Mouse (Mus musculus): ENCODE measurements at regions not wholly inside any gene's neighbourhood (a gene's known extent, or its start where the extent isn't known, plus 50 kb on each side); places are given as distances from the start of the nearest gene placed in this dataset.

DNA sequence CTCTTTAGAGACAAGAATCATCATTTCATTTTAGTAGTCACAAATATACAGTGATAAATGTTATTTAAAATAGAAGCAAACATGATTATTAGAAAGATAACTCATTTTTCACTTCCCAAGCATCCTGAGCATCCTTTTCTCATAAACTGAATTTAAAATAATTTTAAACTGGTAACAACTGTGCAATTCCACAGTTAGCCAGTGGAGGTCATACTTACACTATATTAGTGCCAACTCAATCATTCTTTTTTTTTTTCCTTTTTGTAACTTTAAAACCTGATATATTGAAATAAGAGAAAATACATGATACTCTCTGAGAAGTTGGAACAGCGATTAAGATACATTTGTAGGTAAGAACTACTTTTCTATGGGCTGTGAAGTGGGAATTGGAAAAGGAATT, 113.2 kb upstream of the Gm17509 start:
- no peaks in the 10 kb centered on the region for H3K27me3 ChIP-seq (ENCODE audit: control insufficient read depth, insufficient read depth, low read length)
- WGBS: 17% methylated on average over 1 of the region's 1 CpGs
- H3K36me3 ChIP-seq (replicated peaks; ENCODE audit: control insufficient read depth, insufficient read depth): no peaks in the 10 kb centered on the region
- H3K4me3 ChIP-seq (replicated peaks; ENCODE audit: low read length): no peak overlapping the region
- DNase-seq (ENCODE audit: low spot score) (peak; percentile 75), ATAC-seq (ENCODE audit: low FRiP score) (no peak)
- H3K27ac ChIP-seq: no peak overlapping the region
- H3K4me1 ChIP-seq (replicated peaks; ENCODE audit: control insufficient read depth, insufficient read depth, low read length): no peaks in the 10 kb centered on the region
- H3K9me3 ChIP-seq (ENCODE audit: control insufficient read depth, low read length): no peaks in the 10 kb centered on the region
- no peak overlapping the region for H3K9ac ChIP-seq
- no peak overlapping the region for H3K4me2 ChIP-seq (replicated peaks)

DNA sequence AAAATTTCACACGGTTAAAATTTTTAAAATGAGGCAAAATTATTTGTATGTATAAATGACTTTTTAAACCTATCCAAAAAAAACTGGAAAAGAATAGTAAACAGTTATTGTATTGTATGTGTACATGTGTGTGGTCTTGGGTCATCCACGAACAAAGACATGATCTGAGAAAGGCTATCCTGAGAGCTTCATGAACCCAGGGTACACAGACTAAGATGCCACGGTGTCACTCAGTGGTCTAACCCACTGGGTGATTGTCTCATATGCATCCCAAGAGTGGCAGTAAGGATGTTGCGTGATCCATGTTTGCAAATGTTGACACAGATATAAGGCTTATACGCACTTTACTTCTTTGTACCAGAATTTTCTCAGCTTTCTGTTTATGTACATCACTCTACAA, 113.7 kb upstream of the Gm17509 start:
- Histone ChIP-seq H3K4me3 (replicated peaks; ENCODE audit: low read length) (no peak overlapping the region), H3K9me3 (ENCODE audit: control insufficient read depth, low read length) (no peaks in the 10 kb centered on the region), H3K4me1 (replicated peaks; ENCODE audit: control insufficient read depth, insufficient read depth, low read length) (no peaks in the 10 kb centered on the region), H3K4me2 (replicated peaks) (no peak overlapping the region), H3K9ac (no peak overlapping the region), H3K36me3 (replicated peaks; ENCODE audit: control insufficient read depth, insufficient read depth) (no peaks in the 10 kb centered on the region), H3K27me3 (ENCODE audit: control insufficient read depth, insufficient read depth, low read length) (no peaks in the 10 kb centered on the region), H3K27ac (no peak overlapping the region)
- no peak for DNase-seq (ENCODE audit: low spot score)
- ATAC-seq (ENCODE audit: low FRiP score): 0 out of 2 replicates have a peak, but pooled peaks have one; percentile 51
- 92% methylated on average over 5 of the region's 5 CpGs for WGBS

DNA sequence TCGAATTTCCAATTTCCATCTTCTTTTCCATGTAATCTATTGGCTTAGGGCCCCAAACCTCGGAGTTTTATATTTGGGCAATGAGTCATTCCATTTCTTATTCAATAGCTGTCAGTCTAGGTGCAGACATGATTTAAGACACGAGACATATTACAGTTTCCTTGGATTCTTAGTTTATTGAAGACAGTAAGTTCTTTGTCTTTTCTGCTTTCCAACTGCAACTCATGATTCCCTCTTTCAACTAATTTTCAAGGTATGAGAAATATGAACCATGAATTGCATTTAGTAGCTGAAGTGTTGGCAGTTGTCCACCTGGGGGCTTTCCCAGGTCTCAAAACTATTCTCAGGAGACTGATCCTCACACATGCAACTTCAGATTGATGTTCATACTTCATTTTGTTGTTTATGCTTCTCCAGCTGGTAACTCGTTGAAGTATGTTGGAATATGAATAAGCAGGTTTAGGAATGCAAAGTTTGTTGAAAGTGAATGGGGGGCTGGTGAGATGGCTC, 160.3 kb upstream of the Gm17509 start:
- no peaks in the 10 kb centered on the region for H3K4me1 ChIP-seq (replicated peaks; ENCODE audit: control insufficient read depth, insufficient read depth, low read length)
- DNase-seq (ENCODE audit: low spot score) (no peak), ATAC-seq (ENCODE audit: low FRiP score) (no peak)
- H3K9me3 ChIP-seq (ENCODE audit: control insufficient read depth, low read length): no peaks in the 10 kb centered on the region
- H3K4me2 ChIP-seq (replicated peaks): no peak overlapping the region
- H3K27ac ChIP-seq: no peak overlapping the region
- no peaks in the 10 kb centered on the region for H3K27me3 ChIP-seq (ENCODE audit: control insufficient read depth, insufficient read depth, low read length)
- no peak overlapping the region for H3K9ac ChIP-seq
- no peaks in the 10 kb centered on the region for H3K36me3 ChIP-seq (replicated peaks; ENCODE audit: control insufficient read depth, insufficient read depth)
- no peak overlapping the region for H3K4me3 ChIP-seq (replicated peaks; ENCODE audit: low read length)
- WGBS: 78% methylated on average over 4 of the region's 4 CpGs

DNA sequence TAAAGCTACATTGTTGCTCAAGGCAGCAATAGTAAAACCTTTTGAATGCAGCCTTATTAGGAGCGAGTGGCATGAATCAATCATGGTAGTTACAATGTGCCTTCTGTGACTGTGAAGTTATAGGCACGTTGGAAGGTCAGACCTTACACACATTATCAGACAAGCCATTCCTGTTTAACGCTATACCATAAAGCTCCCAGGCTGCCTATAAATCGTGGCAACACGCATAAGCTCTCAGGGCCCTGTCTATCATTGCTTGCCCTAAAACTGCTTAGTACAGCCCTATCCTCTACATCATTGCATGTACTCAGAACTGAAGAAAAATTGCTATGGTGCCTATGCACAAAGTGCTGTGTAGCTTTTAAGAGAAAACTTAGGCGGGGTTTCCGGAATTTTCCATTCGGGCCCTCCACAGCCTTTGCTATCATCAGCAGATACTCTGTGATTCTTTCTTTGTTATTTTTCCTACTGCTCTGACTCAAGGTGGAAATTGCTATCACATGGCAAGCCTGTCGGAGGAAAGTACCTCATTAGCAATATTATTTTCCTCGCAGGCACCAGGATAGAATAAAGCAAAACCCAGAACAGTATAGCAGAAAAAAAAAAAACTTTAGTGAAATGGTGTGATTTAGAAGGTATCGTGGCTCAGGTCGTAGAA, 162.7 kb upstream of the Gm17509 start:
- ATAC-seq (ENCODE audit: low FRiP score): peak; percentile 51
- no peak overlapping the region for H3K9ac ChIP-seq
- no peaks in the 10 kb centered on the region for H3K27me3 ChIP-seq (ENCODE audit: control insufficient read depth, insufficient read depth, low read length)
- H3K9me3 ChIP-seq (ENCODE audit: control insufficient read depth, low read length): no peaks in the 10 kb centered on the region
- no peaks in the 10 kb centered on the region for H3K4me1 ChIP-seq (replicated peaks; ENCODE audit: control insufficient read depth, insufficient read depth, low read length)
- no peak overlapping the region for H3K4me2 ChIP-seq (replicated peaks)
- no peak overlapping the region for H3K27ac ChIP-seq
- H3K36me3 ChIP-seq (replicated peaks; ENCODE audit: control insufficient read depth, insufficient read depth): no peaks in the 10 kb centered on the region
- 78% methylated on average over 12 of the region's 12 CpGs for WGBS
- no peak overlapping the region for H3K4me3 ChIP-seq (replicated peaks; ENCODE audit: low read length)
- no peak for DNase-seq (ENCODE audit: low spot score)

DNA sequence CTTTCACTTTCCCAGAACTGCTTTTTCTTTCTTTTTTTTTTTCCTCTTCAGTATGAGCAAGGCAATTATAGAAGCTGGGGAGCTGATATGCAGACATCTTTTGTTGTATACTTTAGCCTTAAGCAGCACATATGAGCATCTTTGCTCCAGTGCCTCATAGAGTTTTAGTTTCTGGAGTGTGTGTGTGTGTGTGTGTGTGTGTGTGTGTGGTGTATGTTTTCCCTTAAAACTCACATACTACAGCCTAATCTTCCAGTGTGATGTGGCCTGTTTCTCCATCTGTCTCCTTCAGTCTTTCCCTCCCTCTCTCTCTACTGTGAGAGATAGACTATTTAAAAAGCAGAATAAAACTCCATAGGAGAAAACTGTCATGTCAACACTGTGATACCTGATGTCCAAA, 169.4 kb upstream of the Gm17509 start:
- Histone ChIP-seq H3K4me1 (replicated peaks; ENCODE audit: control insufficient read depth, insufficient read depth, low read length) (no peaks in the 10 kb centered on the region), H3K36me3 (replicated peaks; ENCODE audit: control insufficient read depth, insufficient read depth) (no peaks in the 10 kb centered on the region), H3K9ac (no peak overlapping the region), H3K9me3 (ENCODE audit: control insufficient read depth, low read length) (no peaks in the 10 kb centered on the region), H3K4me3 (replicated peaks; ENCODE audit: low read length) (no peak overlapping the region), H3K4me2 (replicated peaks) (no peak overlapping the region), H3K27me3 (ENCODE audit: control insufficient read depth, insufficient read depth, low read length) (no peaks in the 10 kb centered on the region), H3K27ac (no peak overlapping the region)
- DNase-seq (ENCODE audit: low spot score) (no peak), ATAC-seq (ENCODE audit: low FRiP score) (no peak)

DNA sequence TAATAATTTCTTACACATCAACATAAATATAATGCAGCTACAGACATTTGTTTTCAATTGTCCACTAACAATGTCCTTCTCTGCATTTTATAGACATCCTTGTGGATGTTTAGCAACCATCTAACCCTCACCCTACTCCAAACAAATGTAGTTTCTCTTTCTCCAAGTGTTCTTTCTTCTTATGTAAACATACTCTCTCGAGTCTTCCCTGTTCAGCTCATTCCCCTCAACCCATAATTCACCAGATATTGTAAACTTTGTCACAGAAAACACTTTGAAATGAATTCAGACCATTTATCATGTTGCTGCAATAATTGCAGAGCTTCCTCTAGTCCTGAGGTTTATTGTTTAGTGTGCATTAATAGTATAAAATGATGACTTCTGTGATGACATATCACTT, 172.6 kb upstream of the Gm17509 start:
- Histone ChIP-seq H3K36me3 (replicated peaks; ENCODE audit: control insufficient read depth, insufficient read depth) (no peaks in the 10 kb centered on the region), H3K4me1 (replicated peaks; ENCODE audit: control insufficient read depth, insufficient read depth, low read length) (no peaks in the 10 kb centered on the region), H3K27me3 (ENCODE audit: control insufficient read depth, insufficient read depth, low read length) (no peaks in the 10 kb centered on the region), H3K4me2 (replicated peaks) (no peak overlapping the region), H3K9ac (no peak overlapping the region), H3K9me3 (ENCODE audit: control insufficient read depth, low read length) (no peaks in the 10 kb centered on the region), H3K27ac (no peak overlapping the region), H3K4me3 (replicated peaks; ENCODE audit: low read length) (no peak overlapping the region)
- WGBS: 79% methylated on average over 1 of the region's 1 CpGs
- ATAC-seq (ENCODE audit: low FRiP score) (no peak), DNase-seq (ENCODE audit: low spot score) (no peak)

DNA sequence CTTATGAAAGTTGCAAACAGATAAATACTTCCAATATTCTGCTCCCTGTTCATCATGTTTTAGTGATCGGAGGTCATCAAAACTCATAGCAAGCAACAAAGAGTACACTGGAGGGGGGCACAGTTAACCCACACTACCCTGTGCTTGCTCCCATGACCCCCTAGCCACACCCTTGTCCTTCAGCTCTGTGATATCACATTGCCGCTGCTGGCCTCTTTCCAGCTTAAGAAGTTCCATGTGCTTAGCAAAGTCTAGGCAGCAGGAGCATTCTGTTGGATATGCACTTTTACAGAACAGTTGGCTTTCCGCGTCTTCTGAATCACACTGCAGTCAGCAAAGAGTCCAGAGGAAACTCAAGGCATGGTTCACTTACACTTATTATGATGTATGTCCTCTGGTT, 180.4 kb upstream of the Gm17509 start:
- Histone ChIP-seq H3K4me2 (replicated peaks) (no peak overlapping the region), H3K36me3 (replicated peaks; ENCODE audit: control insufficient read depth, insufficient read depth) (no peaks in the 10 kb centered on the region), H3K27ac (no peak overlapping the region), H3K4me3 (replicated peaks; ENCODE audit: low read length) (no peak overlapping the region), H3K4me1 (replicated peaks; ENCODE audit: control insufficient read depth, insufficient read depth, low read length) (no peaks in the 10 kb centered on the region), H3K27me3 (ENCODE audit: control insufficient read depth, insufficient read depth, low read length) (no peaks in the 10 kb centered on the region), H3K9ac (no peak overlapping the region), H3K9me3 (ENCODE audit: control insufficient read depth, low read length) (no peaks in the 10 kb centered on the region)
- DNase-seq (ENCODE audit: low spot score): no peak
- no peak for ATAC-seq (ENCODE audit: low FRiP score)
- 82% methylated on average over 4 of the region's 4 CpGs for WGBS

DNA sequence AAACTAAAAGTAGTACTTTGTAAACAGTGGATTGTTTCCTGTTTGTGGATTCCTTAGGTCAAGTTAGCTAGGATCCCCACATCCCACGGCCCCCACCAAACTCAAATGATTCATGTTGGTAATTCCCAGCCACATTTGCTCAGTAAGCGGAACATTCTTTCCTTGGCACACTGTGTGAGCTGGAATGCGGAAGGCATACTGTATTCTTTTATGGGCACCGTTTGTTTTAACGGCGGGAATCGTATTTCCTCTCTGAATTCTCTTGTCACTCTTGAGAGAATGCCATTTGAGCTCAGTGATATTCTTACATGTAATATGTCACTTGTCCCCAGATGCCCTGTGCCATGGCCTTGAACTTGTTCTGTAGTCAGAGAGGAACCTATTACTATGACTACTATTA, 189.1 kb upstream of the Gm17509 start:
- Histone ChIP-seq H3K27ac (no peak overlapping the region), H3K36me3 (replicated peaks; ENCODE audit: control insufficient read depth, insufficient read depth) (no peaks in the 10 kb centered on the region), H3K9me3 (ENCODE audit: control insufficient read depth, low read length) (no peaks in the 10 kb centered on the region), H3K4me1 (replicated peaks; ENCODE audit: control insufficient read depth, insufficient read depth, low read length) (no peaks in the 10 kb centered on the region), H3K9ac (no peak overlapping the region), H3K4me2 (replicated peaks) (no peak overlapping the region), H3K27me3 (ENCODE audit: control insufficient read depth, insufficient read depth, low read length) (no peaks in the 10 kb centered on the region), H3K4me3 (replicated peaks; ENCODE audit: low read length) (no peak overlapping the region)
- ATAC-seq (ENCODE audit: low FRiP score): no peak
- 81% methylated on average over 7 of the region's 7 CpGs for WGBS
- no peak for DNase-seq (ENCODE audit: low spot score)

DNA sequence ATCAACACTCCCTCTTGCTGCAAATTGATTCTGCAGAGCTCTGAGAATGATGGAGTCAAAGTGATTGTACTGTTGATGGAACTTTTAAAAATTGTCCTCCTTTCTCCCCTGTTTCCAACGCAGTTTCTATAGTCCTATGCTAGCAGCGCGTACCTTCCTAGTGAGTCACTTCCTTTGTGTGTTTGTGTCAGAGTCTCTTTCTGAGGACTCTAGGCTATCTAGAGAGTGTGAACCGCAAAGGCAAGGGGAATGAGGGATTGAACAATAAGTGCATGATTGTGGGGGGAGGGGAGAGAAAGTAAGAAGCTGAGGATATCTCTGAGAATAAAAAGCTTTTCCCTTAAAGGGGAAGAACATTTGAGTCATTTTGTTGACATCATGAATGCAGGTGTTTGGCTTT, 188.5 kb upstream of the Hcn1 start:
- whole genome bisulfite sequencing: 73% methylated on average over 4 of the region's 4 CpGs
- ATAC-seq (ENCODE audit: low FRiP score): no peak

DNA sequence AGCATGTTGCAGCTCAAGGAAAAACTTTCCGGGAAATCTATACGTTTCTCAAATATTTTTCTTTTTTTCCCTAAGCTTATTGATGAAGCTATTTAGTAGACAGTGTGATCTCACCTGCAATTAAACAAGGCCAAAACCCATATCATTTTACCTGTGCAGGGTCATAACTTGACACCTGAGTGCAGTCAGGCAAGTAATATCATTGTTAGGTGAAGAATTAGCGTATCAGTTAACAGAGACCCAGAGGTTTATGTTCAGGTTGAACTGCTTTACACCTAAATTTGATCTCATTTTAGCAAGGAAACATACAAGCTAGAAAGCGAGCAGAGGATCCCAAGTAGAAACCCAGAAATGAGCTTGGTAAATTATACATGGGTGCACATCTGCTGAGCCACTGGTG, 178.6 kb upstream of the Hcn1 start:
- Histone ChIP-seq H3K27me3 (ENCODE audit: control insufficient read depth, insufficient read depth, low read length) (no peaks in the 10 kb centered on the region), H3K9me3 (ENCODE audit: control insufficient read depth, low read length) (no peaks in the 10 kb centered on the region), H3K4me3 (replicated peaks; ENCODE audit: low read length) (no peak overlapping the region), H3K9ac (no peak overlapping the region), H3K27ac (no peak overlapping the region), H3K4me1 (replicated peaks; ENCODE audit: control insufficient read depth, insufficient read depth, low read length) (no peaks in the 10 kb centered on the region), H3K36me3 (replicated peaks; ENCODE audit: control insufficient read depth, insufficient read depth) (no peaks in the 10 kb centered on the region), H3K4me2 (replicated peaks) (no peak overlapping the region)
- DNase-seq (ENCODE audit: low spot score) (no peak), ATAC-seq (ENCODE audit: low FRiP score) (no peak)
- 92% methylated on average over 4 of the region's 4 CpGs for WGBS

More for the DNA sequence above, 188.5 kb upstream of the Hcn1 start:
- Histone ChIP-seq H3K9ac (no peak overlapping the region), H3K27ac (no peak overlapping the region), H3K36me3 (replicated peaks; ENCODE audit: control insufficient read depth, insufficient read depth) (no peaks in the 10 kb centered on the region), H3K4me2 (replicated peaks) (no peak overlapping the region), H3K4me3 (replicated peaks; ENCODE audit: low read length) (no peak overlapping the region), H3K9me3 (ENCODE audit: control insufficient read depth, low read length) (no peaks in the 10 kb centered on the region), H3K4me1 (replicated peaks; ENCODE audit: control insufficient read depth, insufficient read depth, low read length) (no peaks in the 10 kb centered on the region), H3K27me3 (ENCODE audit: control insufficient read depth, insufficient read depth, low read length) (no peaks in the 10 kb centered on the region)
- no peak for DNase-seq (ENCODE audit: low spot score)
